Mouse (Mus musculus) lung, adult 2 months (tissue): ENCODE data around the gene Lhfpl2.

Source experiments
- CTCF ChIP-seq: fragments of 200-500 bp; IDR thresholded peaks from 2 replicates; pipeline ENCODE4 v1.5.1; 2011; ENCODE audit warnings: mild to moderate bottlenecking, low read length, control low read depth; ENCODE audit not compliant: insufficient read depth
- POLR2A ChIP-seq: fragments of 200-500 bp; IDR thresholded peaks from 2 replicates; pipeline ENCODE4 v1.6.1; 2011; ENCODE audit warnings: low read depth, mild to moderate bottlenecking, control low read depth, low read length, borderline replicate concordance; ENCODE audit errors: extremely low read depth

- no peak for TF ChIP-seq CTCF
- TF ChIP-seq POLR2A, result no peak
Observed at GRCm38 (mm10) chr13:94171612-94172011, 114.0 kb downstream of the Lhfpl2 start.
